Mouse (Mus musculus): ENCODE results near the gene Retnlb.

- TF ChIP-seq POLR2A (IDR thresholded peaks at IDR 0.05; ENCODE audit: insufficient read depth, low read length) (no peak), CTCF (IDR thresholded peaks at IDR 0.05; ENCODE audit: low read depth, low read length) (no peak), EP300 (IDR thresholded peaks at IDR 0.05; ENCODE audit: insufficient read depth, low read depth, low read length) (no peak)
These were observed 30.4 kb upstream of the Retnlb start for GRCm38 (mm10) chr16:48786258-48786657.

All from ES-Bruce4 (cell line).